Mouse (Mus musculus) hindbrain, embryonic 14.5 days (tissue): Measurements from ENCODE around the gene Slc35g3. TPM values are rescaled to one million over a fixed set of nuclear protein-coding genes. Genes with fewer than 3 reads are reported as not detected.

Experiments used
- ATAC-seq: fragments of 200-750 bp; cut with Nextera tagmentation; 2 replicates; pipeline ENCODE4 v1.8.0; 2017; ENCODE audit warnings: moderate number of reproducible peaks, mild to moderate bottlenecking, moderate TSS enrichment, moderate library complexity; ENCODE audit not compliant: low FRiP score
- DNase-seq: peaks from one replicate; pipeline ENCODE4 v3.0.0-alpha.2; 2015; ENCODE audit warnings: low spot score
- H3K27ac ChIP-seq: fragments of 300-500 bp; sonication (generic); 2 replicates; pipeline ENCODE4 v1.5.1; 2014; ENCODE audit warnings: mild to moderate bottlenecking, moderate library complexity
- H3K27me3 ChIP-seq: fragments of 300-500 bp; sonication (generic); 2 replicates; pipeline ENCODE4 v1.6.1; 2014; ENCODE audit warnings: mild to moderate bottlenecking, low read length, mixed read lengths; ENCODE audit not compliant: control insufficient read depth, insufficient read depth
- H3K36me3 ChIP-seq: fragments of 300-500 bp; sonication (generic); replicated peaks from 2 replicates; pipeline ENCODE4 v1.6.1; 2014; ENCODE audit not compliant: control insufficient read depth, insufficient read depth
- H3K4me1 ChIP-seq: fragments of 300-500 bp; sonication (generic); replicated peaks from 2 replicates; pipeline ENCODE4 v1.6.1; 2014; ENCODE audit warnings: antibody characterized with exemption, low read length, mixed read lengths; ENCODE audit not compliant: control insufficient read depth, insufficient read depth
- H3K4me2 ChIP-seq: fragments of 300-500 bp; sonication (generic); replicated peaks from 2 replicates; pipeline ENCODE4 v1.6.1; 2014; ENCODE audit warnings: mild to moderate bottlenecking, moderate library complexity
- H3K4me3 ChIP-seq: fragments of 300-500 bp; sonication (generic); replicated peaks from 2 replicates; pipeline ENCODE4 v1.5.1; 2014; ENCODE audit warnings: mild to moderate bottlenecking, low read length
- H3K9ac ChIP-seq: fragments of 300-500 bp; sonication (generic); 2 replicates; pipeline ENCODE4 v1.6.1; 2014
- H3K9me3 ChIP-seq: fragments of 300-500 bp; sonication (generic); 2 replicates; pipeline ENCODE4 v1.6.1; 2016; ENCODE audit warnings: low read length; ENCODE audit not compliant: control insufficient read depth
- WGBS: fragments of 180-500 bp; shearing (Covaris S2); extraction: QIAGEN DNeasy Blood & Tissue Kit; methylation state at CpG from one replicate; pipeline ENCODE4 v1.1.7; 2014; 5-methylcytosine and 5-hydroxymethylcytosine counted together
- polyA plus RNA-seq: library from polyadenylated mRNA; unstranded; fragments of >200 nt; fragmentation: Nextera tagmentation; extraction: Ambion mirVana; gene quantifications from 2 replicates; pipeline ENCODE4 v1.2.1, GENCODE M21; 2014

Gene Slc35g3
- polyA plus RNA-seq, 1 experiment from 2014 or later = 0.39 TPM

GRCm38 (mm10) chr11:69801379-69801977, 39.7 kb upstream of the Slc35g3 start, which contains the start of gene Fgf11:
Fgf11 (minus strand) TSS chr11:69801857.
- 1% methylated on average over 33 of the region's 33 CpGs for WGBS
- ATAC-seq = no peak
- Histone ChIP-seq H3K36me3 (no peaks in the 10 kb centered on the region), H3K9ac (peak within 1 kb of the TSS; percentile 70), H3K9me3 (no peaks in the 10 kb centered on the region), H3K4me2 (peak within 1 kb of the TSS; percentile 88), H3K4me1 (peaks cover 37% of the 10 kb centered on the region), H3K27me3 (peaks cover 26% of the 10 kb centered on the region), H3K27ac (peak within 1 kb of the TSS; percentile 90), H3K4me3 (peak within 1 kb of the TSS; percentile 49)
- no peak for DNase-seq

DNA sequence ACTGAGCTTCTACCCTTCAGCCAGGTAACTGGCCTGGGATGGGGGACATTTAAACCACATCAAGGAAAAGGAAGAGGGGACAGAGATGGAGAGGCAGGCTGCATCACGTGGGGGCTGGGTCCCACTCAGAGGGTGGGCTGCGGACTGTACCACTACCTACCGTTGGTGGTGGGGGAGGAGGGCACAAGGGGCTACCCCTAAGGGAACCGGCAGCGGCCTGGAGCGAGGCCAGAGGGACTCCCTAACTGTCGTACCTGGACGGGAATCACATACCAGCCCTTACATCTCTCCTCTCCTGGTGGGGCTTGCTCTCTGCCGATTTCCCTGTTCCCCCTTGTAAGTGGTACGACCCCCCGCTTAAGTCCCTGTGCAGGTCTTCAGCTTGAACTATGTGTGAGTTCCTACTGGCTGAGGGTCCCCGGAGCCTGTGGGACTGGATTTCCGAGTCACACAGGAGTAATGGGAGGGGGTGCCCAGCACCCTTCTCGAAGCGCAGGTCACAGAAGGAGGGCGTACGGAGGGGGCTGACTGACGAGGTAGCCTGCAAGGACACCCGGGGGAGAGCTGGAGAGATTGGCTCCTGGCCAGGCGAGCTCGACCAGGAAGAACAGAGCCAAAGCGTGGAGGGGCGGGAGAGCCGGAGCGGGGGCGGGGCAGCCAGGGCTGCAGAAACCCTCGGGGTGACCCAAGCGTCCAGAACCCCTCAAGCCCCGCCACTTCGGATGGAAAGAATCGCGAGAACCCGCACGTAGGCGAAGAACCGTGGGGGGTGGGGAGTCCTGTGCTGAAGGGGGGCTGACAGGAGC, 38.8 kb upstream of the Slc35g3 start:
- DNase-seq (peak; percentile 74), ATAC-seq (peak; percentile 69)
- H3K4me1 ChIP-seq = peaks cover 37% of the 10 kb centered on the region
- peak overlapping the region; percentile 90 for H3K27ac ChIP-seq
- peak overlapping the region; percentile 88 for H3K4me2 ChIP-seq
- WGBS = 0% methylated on average over 35 of the region's 36 CpGs
- peak overlapping the region; percentile 49 for H3K4me3 ChIP-seq
- H3K36me3 ChIP-seq = no peaks in the 10 kb centered on the region
- peak overlapping the region; percentile 70 for H3K9ac ChIP-seq
- no peaks in the 10 kb centered on the region for H3K9me3 ChIP-seq
- peaks cover 21% of the 10 kb centered on the region for H3K27me3 ChIP-seq

- Histone ChIP-seq H3K36me3 (no peaks in the 10 kb centered on the region), H3K9ac (peak overlapping the region; percentile 70), H3K27ac (peak overlapping the region; percentile 90), H3K4me1 (peaks cover 37% of the 10 kb centered on the region), H3K4me2 (peak overlapping the region; percentile 88), H3K4me3 (peak overlapping the region; percentile 49), H3K9me3 (no peaks in the 10 kb centered on the region), H3K27me3 (peaks cover 17% of the 10 kb centered on the region)
- WGBS = 0% methylated on average over 11 of the region's 11 CpGs
- DNase-seq (no peak), ATAC-seq (peak; percentile 32)
Observed at GRCm38 (mm10) chr11:69800138-69800391, 38.3 kb upstream of the Slc35g3 start.

GRCm38 (mm10) chr11:69799394-69800137, 37.8 kb upstream of the Slc35g3 start:
- H3K27me3 ChIP-seq = peaks cover 16% of the 10 kb centered on the region
- H3K4me1 ChIP-seq = peaks cover 35% of the 10 kb centered on the region
- ATAC-seq = no peak
- peak overlapping the region; percentile 90 for H3K27ac ChIP-seq
- no peaks in the 10 kb centered on the region for H3K36me3 ChIP-seq
- no peaks in the 10 kb centered on the region for H3K9me3 ChIP-seq
- no peak for DNase-seq
- WGBS = 17% methylated on average over 11 of the region's 12 CpGs
- H3K9ac ChIP-seq = peak overlapping the region; percentile 70
- peak overlapping the region; percentile 49 for H3K4me3 ChIP-seq
- peak overlapping the region; percentile 88 for H3K4me2 ChIP-seq

DNA sequence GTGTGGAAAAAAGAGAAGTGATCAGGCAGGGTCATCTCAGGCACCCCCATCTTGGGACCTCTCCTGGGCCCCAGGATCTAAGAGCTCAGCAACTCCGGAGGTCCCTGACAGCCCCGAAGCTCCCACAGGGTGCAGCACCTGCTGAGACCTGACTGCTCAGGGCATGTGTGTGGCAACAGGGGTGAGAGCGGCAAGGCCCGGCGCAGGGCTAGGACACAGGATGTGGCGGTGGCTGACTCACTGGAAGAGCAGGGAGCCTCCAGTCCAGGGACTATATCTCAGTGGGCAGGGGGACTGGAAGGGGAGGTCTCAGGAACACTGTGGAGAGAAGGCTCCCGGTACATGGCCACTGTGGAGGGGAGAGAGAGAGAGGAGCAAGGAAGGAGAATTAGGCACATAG, 36.2 kb upstream of the Slc35g3 start:
- Histone ChIP-seq H3K9ac (no peak overlapping the region), H3K4me2 (no peak overlapping the region), H3K4me3 (no peak overlapping the region), H3K27me3 (peaks cover 14% of the 10 kb centered on the region), H3K4me1 (peaks cover 22% of the 10 kb centered on the region), H3K9me3 (no peaks in the 10 kb centered on the region), H3K36me3 (no peaks in the 10 kb centered on the region), H3K27ac (no peak overlapping the region)
- ATAC-seq (no peak), DNase-seq (no peak)
- WGBS = 73% methylated on average over 7 of the region's 7 CpGs

DNA sequence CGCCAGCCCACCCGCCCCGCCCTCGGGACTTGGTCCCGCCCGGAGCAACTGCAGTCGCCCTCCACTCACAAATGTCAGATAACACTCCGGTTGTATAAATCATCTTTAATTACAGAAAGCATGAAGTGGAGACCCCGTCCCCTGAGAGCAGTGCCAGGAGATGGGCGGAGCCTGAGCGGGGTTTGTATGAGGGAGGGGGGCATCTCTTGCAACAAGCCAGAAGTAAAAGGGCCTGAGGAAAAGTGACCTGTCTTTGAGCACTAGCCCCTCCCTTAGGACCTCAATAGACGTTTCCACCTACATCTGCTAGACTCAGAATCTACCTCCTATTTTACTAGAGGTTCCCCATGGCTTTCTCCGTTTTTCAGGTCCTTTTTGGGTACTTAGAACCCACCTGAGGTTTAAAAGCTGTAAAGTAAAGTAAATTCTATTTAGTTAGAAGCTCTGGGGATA, 34.2 kb upstream of the Slc35g3 start:
- Histone ChIP-seq H3K27ac (no peak overlapping the region), H3K9me3 (no peaks in the 10 kb centered on the region), H3K27me3 (peaks cover 14% of the 10 kb centered on the region), H3K4me3 (peak overlapping the region; percentile 29), H3K36me3 (no peaks in the 10 kb centered on the region), H3K9ac (no peak overlapping the region), H3K4me2 (peak overlapping the region; percentile 58), H3K4me1 (peaks cover 10% of the 10 kb centered on the region)
- ATAC-seq = no peak
- 3% methylated on average over 13 of the region's 13 CpGs for WGBS
- DNase-seq = no peak

DNA sequence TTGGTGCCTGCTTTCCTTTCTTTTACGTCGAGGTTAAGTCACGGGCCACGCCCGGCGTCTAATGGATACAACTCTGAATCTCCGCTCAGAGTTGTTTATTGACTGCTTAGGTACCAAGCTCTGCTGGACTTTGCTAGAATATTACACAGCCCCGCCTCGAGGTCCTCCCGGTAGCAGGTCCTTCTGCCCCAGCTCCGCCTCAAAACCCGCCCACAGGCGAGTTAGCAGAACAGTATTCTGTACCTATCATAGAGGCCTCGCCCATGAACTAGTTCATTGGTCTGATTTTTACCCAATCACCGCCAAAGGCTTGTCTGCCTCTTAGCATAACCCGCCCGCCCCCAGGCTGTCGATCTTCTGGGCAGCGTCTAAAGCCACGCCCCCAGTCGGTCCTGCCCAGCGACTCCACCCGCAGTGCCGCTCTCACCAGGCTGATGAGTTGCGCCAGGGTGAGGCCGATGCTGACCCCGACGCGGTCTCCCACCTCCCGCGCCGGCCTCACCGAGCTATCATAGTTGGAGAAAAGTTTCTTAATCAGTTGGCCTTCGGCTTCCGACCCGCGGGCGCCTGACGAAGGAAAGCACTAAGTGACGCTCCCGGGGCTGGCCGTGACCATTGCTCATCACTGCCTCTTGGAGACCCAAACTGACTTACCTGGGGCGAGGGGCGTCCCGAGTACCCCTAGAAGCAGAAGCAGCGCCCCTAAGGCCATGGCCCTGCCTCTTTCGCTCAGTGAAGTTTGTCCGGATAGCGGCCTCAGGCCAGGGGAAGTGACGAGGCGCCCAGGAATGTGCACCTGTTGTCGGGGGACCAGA, 33.6 kb upstream of the Slc35g3 start, which contains the start of gene Chrnb1:
TSS of gene Chrnb1 (minus strand) at position 776 of the 815 bp plus-strand sequence.
- 2% methylated on average over 52 of the region's 52 CpGs for WGBS
- H3K4me2 ChIP-seq = peak within 1 kb of the TSS; percentile 58
- no peaks in the 10 kb centered on the region for H3K9me3 ChIP-seq
- peaks cover 10% of the 10 kb centered on the region for H3K4me1 ChIP-seq
- ATAC-seq (peak; percentile 89), DNase-seq (peak; percentile 83)
- no peak within 1 kb of the TSS for H3K27ac ChIP-seq
- peaks cover 14% of the 10 kb centered on the region for H3K27me3 ChIP-seq
- no peak within 1 kb of the TSS for H3K9ac ChIP-seq
- H3K4me3 ChIP-seq = peak within 1 kb of the TSS; percentile 29
- no peaks in the 10 kb centered on the region for H3K36me3 ChIP-seq

GRCm38 (mm10) chr11:69793429-69793828, 31.7 kb upstream of the Slc35g3 start:
- whole genome bisulfite sequencing = 67% methylated on average over 5 of the region's 5 CpGs
- Histone ChIP-seq H3K27me3 (peaks cover 14% of the 10 kb centered on the region), H3K9ac (no peak overlapping the region), H3K27ac (no peak overlapping the region), H3K4me3 (no peak overlapping the region), H3K4me1 (no peaks in the 10 kb centered on the region; the same call in 1 of the 2 replicates), H3K36me3 (no peaks in the 10 kb centered on the region), H3K9me3 (no peaks in the 10 kb centered on the region), H3K4me2 (no peak overlapping the region)
- ATAC-seq (no peak), DNase-seq (no peak)
